Mouse (Mus musculus): ENCODE data around the gene Mgme1.

DNA sequence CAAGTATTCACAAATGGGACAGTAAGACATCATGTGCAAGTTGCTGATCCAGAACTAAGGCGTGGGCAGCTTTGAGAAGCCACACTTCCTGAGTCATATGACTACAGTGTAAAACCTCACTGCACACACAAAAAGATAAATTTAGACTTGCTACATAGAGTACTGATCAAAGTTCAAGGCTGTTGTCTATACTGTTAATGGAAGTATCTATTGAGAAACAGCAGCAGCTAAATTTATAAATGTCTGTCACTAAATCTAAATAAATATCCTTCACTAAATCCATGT lies 2.8 kb upstream of the Mgme1 start:
- TF ChIP-seq CTCF (IDR thresholded peaks at IDR 0.05) (no peak), EP300 (IDR thresholded peaks at IDR 0.05) (no peak)
